Mouse (Mus musculus): ENCODE measurements around the gene Slc46a2.

The Slc46a2 gene

GRCm38 (mm10) chr4:59914608-59915403, at the start of gene Slc46a2:
Gene Slc46a2 (minus strand): TSS chr4:59915056.
- DNase-seq, result no peak

- no peak for DNase-seq
Observed at GRCm38 (mm10) chr4:59963405-59964344, 48.8 kb upstream of the Slc46a2 start, which contains the start of gene Mup6. Gene Mup6 (plus strand): TSS chr4:59964294.

GRCm38 (mm10) chr4:59960610-59961009, 45.8 kb upstream of the Slc46a2 start, which contains the start of gene Mup4:
Gene Mup4 (minus strand): TSS chr4:59960710.
- DNase-seq, result no peak

GRCm38 (mm10) chr4:59937543-59937942, 22.7 kb upstream of the Slc46a2 start:
- DNase-seq, result no peak

- DNase-seq, result no peak
Observed at GRCm38 (mm10) chr4:59932505-59933281, 17.8 kb upstream of the Slc46a2 start.

DNA sequence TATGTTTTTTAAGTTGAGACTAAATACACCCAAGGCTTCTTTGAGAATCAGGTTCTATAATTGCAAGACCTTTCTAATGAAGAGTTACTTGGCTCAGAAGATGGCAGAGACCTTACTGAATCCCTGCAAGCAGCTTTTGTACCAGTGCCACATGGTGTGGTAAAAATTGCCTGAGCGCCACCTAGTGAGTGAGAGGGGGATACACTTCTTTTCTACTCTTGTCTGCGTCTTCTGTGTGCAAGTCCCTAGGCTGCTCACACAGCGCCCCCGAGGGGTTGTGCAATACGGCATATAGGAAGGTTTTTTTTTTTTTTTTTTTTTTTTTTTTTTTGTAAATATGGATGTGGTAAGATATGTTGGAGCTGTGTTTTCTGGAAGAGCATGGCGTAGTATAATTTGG, 13.5 kb upstream of the Slc46a2 start:
- peak; percentile 72 to 78 for DNase-seq

DNA sequence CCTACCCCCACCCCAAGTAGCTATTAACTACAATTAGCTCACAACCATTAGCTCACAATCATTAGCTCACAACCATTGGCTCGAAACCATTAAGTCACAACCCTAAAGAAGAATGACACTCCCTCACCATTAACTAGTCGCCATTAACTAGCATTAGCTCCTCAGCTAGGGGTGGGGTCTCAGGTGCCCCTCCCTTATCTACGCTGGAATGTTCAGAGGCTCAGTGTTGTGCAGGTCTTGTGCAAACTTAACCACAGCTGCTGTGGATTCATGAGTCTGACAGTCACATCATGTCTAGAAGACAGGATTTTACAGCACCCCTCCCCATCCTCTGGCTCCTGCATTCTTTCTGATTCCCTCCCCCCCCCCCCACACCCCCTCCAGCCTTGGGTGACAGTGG, 12.8 kb upstream of the Slc46a2 start:
- DNase-seq, result no peak

DNA sequence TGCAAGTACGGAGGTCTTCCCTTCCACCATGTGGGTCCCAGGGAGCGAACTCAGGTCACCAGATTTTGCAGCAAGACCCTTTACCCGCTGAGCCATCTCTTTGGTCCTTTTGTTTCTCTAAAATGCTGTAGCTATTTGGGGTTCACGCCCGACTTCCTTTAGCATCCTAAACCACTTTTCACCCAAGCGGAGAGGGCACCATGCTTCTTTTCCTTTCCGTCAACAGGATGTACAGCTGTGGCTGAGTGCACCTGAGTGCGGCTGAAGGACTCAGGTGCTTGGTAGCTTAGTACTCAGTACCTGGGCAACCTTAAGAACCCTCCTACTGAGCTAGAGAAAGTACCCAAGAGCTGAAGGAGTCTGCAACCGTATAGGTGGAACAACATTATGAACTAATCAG, 10.2 kb upstream of the Slc46a2 start:
- DNase-seq, result peak in 1 of 2 experiments; percentile 6

DNA sequence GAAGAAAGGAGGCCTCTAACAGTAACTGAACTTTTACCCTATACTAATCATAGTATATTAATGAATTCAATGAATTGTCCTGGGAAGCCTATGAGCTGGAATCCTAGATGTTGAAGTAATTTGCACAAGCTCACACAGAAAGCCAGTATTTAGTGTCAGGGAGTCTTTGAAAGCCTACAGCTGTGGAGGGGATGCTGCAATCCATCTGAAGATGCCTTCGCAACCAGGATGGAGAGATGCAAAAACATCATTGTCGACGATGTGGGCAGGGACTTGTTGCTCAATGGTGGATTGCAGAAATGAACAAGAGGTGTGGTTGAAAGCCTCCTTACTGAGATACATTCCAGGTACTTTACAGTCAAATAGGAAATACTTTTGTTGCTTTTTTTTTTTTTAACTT, 3.1 kb upstream of the Slc46a2 start:
- no peak for DNase-seq

DNA sequence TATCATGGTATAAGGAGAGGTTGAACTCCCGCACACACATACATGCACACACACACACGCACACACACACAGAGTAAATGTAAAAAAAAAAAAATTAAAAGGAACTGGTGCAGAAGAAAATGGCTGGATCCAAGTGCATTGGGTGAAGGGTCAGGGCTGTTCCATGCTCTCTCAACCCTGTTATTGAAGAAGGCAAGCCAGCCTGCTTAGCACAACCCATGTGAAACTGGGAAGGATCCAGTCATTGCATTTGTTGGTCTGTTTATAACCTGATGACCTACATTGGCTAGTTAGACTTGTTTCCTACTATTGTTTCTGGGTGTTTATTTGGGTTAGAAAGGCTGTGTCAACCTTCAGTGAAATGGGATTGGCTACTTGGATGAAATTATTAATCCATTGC, 6.1 kb downstream of the Slc46a2 start:
- DNase-seq, result no peak

DNA sequence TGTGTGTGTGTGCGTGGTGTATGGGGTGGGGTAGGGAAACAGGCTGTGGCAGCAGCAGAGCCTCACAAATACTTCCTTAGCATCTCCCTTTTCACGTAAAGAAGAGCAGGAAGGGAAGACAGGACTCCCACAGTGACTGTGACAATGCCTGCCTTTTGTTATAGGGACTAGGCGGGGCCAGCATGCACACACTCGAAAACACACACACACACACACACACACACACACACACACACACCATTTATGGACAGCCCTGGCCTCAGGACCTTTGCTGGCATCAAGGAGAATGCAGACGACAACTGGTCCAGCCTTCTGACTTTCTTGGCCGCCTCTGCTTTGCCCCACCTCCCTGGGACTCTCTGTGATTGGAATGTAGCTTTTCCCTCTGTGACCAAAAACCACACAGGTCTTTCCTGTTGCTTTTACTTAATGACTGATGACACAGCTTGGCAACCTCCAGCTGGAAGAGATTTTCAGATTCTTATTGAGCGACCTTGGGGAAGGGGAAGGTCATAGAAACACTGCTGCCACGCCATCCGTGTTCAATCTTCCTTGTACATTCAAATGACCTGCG, 7.1 kb downstream of the Slc46a2 start:
- no peak for DNase-seq

GRCm38 (mm10) chr4:59907092-59907491, 7.8 kb downstream of the Slc46a2 start:
- no peak for DNase-seq

DNA sequence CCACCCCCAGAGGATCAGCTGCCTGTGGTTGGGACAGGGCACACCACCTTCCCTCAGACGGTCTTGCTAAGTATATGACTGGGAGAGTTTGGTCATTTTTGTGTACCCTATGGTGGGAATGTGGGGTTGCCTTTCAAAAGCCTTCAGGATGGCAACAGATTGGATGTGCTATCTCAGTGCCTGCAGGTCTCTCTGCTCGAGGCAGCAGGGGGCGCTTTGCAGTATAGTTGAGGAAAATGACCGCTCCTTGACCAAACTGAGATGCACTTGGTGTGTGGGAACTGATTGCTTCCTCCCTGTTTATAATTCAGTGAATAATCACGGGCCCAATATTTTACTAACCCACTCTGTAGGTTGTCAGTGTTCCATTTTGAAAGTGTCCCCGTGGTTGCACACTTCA, 12.3 kb downstream of the Slc46a2 start:
- no peak for DNase-seq

DNA sequence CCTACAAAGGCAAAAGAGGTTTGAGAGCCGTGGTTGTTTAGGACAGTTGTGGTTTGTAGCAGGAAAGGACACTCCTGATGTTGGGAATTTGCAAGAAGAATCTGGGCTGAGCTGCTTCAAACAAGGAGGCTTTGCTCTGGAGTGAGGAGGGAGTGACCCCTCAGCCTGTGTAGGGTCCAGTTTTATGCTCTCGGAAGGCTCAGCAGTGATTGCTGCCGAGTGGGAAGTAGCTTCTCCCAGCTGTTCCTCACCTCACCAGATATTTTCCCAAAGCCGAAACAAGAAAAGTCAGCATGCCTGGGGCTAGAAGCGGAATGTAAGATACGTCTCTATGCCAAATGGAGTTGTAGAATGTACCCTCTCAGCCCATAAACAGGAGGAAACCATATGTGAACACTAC, 13.0 kb downstream of the Slc46a2 start:
- no peak for DNase-seq

DNA sequence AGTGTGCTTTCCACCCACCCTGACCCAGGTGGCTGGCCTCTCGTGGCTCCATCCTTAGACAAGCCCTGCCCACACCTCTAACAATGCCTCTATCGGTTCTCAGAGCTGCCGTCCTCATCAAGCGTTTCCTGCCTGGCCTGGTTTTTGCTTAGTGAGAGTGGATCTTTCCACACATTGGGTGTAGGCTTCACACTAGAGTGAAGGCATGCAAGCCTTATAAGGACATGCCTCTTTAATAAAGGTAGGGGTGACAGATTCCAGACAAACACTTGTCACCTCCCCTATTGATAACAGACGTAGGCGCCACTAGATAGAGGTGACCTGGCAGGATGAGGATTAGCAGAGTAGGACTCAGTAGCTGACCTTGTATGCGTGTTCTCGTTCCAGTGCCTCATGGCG, 16.3 kb downstream of the Slc46a2 start:
- no peak for DNase-seq

GRCm38 (mm10) chr4:59897814-59898520, 16.9 kb downstream of the Slc46a2 start:
- no peak for DNase-seq

- no peak for DNase-seq
Observed at GRCm38 (mm10) chr4:59896000-59896399, 18.9 kb downstream of the Slc46a2 start.

DNA sequence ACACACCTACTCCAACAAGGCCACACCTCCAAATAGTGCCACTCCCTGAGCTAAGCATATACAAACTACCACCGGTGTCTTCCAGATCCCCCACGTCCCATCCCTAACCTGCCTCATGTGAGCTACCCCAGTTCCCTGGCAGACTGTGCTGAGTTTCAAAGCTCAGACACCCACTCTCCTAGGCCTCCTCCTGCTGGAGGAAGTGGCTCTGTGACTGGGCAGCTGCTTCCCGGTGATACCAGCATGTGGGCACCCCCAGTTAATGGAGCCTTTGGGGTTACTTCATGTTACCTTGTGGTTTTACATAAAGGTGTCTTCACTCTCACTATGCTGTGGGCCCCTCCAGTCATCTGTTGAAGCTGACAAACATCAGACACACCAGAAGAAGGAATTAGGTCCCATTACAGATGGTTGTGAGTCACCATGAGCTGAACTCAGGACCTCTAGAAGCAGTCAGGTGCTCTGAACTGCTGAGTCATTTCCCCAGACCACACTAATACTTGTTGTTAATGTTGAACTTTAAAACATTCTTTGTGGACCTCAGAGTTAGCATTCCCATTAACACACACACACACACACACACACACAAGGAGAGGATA, 19.8 kb downstream of the Slc46a2 start:
- DNase-seq, result no peak

- no peak for DNase-seq
Observed at GRCm38 (mm10) chr4:59894415-59894814, 20.4 kb downstream of the Slc46a2 start.

GRCm38 (mm10) chr4:59892731-59893130, 22.1 kb downstream of the Slc46a2 start:
- DNase-seq, result no peak

GRCm38 (mm10) chr4:59891723-59892416, 23.0 kb downstream of the Slc46a2 start:
- no peak for DNase-seq
